Mouse (Mus musculus) frontal cortex, postnatal 10 days (tissue): ENCODE measurements at regions not wholly inside any gene's neighbourhood (a gene's known extent, or its start where the extent isn't known, plus 50 kb on each side); places are given as distances from the start of the nearest gene placed in this dataset.

ENCODE experiments used
- DNase-seq, 2 experiments: peaks; one replicate each; pipeline ENCODE4 v3.0.0; 2022; ENCODE audit warnings: low spot score in 2 of 2, mixed read lengths in 1 of 2

GRCm38 (mm10) chr14:8946851-8947625, 281.0 kb upstream of the 4930452B06Rik start:
- DNase-seq = no peak

DNA sequence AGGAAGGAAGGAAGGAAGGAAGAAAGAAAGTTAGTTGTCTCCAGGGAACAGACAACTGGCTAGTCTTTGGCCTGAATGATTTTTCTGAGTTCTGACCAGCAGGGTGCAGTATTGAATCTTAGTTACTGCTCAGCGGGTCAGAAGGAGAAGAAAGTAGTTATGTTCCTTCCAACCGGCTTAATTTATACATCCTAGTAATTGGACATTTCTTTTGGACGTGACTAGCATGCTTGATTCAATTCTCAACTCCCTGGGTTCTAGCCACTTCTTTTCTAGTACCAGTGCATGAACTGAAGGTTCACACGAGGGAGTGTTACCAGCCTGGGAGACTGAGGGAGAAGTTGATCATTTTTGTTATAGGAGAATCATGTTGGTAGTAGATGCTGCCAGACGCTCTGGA, 269.1 kb upstream of the 4930452B06Rik start:
- DNase-seq = peak; percentile 7 to 49
